Mouse (Mus musculus) megakaryocyte, embryonic 14.5 days (primary cell): ENCODE measurements around the gene C1qb.

Experiments
- FLI1 ChIP-seq: IDR thresholded peaks from 2 replicates; pipeline ENCODE4 v1.6.1; 2012; ENCODE audit warnings: low read length, inconsistent platforms, mixed read lengths
- GATA1 ChIP-seq: IDR thresholded peaks from 3 replicates; pipeline ENCODE4 v1.6.1; 2012; ENCODE audit warnings: mixed read lengths, low read length, inconsistent platforms, borderline replicate concordance

DNA sequence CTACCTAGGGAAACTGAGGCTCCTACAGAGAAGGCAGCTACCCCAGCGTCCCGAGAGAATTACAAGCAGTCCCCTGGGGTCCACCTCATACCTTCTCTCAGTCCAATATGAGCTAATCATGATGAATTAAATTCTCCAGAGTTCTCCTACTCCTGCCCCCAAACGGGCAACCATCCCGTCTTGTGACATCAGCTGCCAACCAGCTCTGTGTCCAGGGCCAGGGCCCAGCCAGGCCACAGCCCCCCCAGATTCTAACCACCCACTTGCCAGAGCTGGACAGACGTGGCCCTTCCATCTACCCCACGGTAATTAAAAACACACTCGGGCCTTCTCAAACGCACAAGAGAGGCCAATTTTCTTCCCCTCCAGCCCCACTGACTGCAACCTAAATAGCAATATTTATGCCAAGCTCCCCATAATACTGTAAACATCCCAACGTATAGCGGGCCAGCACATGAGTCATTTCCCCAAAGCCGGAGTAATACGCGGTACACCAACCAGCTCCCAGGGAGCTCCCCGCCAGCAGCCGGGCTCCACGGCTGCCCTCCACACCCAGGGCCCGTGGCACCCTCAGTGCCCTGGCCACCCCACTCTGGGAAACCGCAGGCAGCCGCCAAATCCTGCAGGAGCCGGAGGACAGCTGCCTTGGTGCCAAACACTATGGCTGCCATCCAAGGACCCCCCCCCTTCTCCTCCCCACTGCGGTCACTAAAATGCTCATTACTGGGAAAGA is 52.2 kb downstream of the C1qb start:
- TF ChIP-seq GATA1 (no peak), FLI1 (no peak)
